Mouse (Mus musculus): Measurements from ENCODE around the gene Samd4.

DNA sequence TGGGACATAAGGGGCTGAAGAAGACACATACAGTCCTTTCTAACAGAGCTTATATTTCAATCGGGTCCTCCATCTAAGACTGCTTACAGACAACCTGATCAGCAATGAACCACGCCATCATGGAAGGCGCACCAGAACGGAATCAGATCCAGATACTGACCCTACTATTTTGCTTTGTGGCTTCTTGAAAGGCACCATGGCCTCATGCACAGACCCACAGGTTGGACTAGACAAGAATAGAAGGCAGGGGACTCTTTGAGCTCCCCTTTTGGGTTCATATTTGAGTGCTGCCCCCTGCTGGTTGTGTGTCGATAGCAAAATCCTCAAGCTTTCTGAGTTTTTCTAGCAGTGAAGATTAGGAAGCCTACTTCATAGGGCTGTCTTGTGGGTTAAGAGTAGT lies 204.5 kb downstream of the Samd4 start:
- TF ChIP-seq POLR2A (IDR thresholded peaks at IDR 0.05; ENCODE audit: extremely low read depth, insufficient read depth, low read length): no peak
- peak; percentile 39 for TF ChIP-seq CTCF (IDR thresholded peaks at IDR 0.05; ENCODE audit: low read depth, low read length)
